Mouse (Mus musculus): ENCODE measurements at regions not wholly inside any gene's neighbourhood (a gene's known extent, or its start where the extent isn't known, plus 50 kb on each side); places are given as distances from the start of the nearest gene placed in this dataset.
"Not testable (repeated sequence)": the region's sequence is repeated elsewhere in the genome, so short reads cannot be mapped to it uniquely, and the experiment has no call there.

GRCm38 (mm10) chr10:117459651-117460365, 80.0 kb upstream of the Cpsf6 start:
- no peak for DNase-seq (ENCODE audit: low spot score)

GRCm38 (mm10) chr10:117459041-117459475, 79.2 kb upstream of the Cpsf6 start:
- DNase-seq (ENCODE audit: low spot score) = no peak

GRCm38 (mm10) chr10:117458271-117459040, 78.6 kb upstream of the Cpsf6 start:
- DNase-seq (ENCODE audit: low spot score) = no peak

GRCm38 (mm10) chr10:117457701-117457950, 77.8 kb upstream of the Cpsf6 start:
- DNase-seq (ENCODE audit: low spot score) = no peak

- DNase-seq (ENCODE audit: low spot score) = no peak
Measured at GRCm38 (mm10) chr10:117456904-117457700, 77.3 kb upstream of the Cpsf6 start.

- no peak for DNase-seq (ENCODE audit: low spot score)
Measured at GRCm38 (mm10) chr10:117456427-117456826, 76.6 kb upstream of the Cpsf6 start.

- DNase-seq (ENCODE audit: low spot score) = peak; percentile 49
Measured at GRCm38 (mm10) chr10:117455595-117456302, 75.9 kb upstream of the Cpsf6 start.

- DNase-seq (ENCODE audit: low spot score) = no peak
Measured at GRCm38 (mm10) chr10:117454711-117455591, 75.1 kb upstream of the Cpsf6 start.

GRCm38 (mm10) chr10:117454171-117454500, 74.3 kb upstream of the Cpsf6 start:
- DNase-seq (ENCODE audit: low spot score) = no peak

- DNase-seq (ENCODE audit: low spot score) = no peak
Measured at GRCm38 (mm10) chr10:117453406-117454170, 73.8 kb upstream of the Cpsf6 start.

GRCm38 (mm10) chr10:117452190-117452950, 72.6 kb upstream of the Cpsf6 start:
- peak; percentile 20 for DNase-seq (ENCODE audit: low spot score)

GRCm38 (mm10) chr10:117451396-117452185, 71.8 kb upstream of the Cpsf6 start:
- no peak for DNase-seq (ENCODE audit: low spot score)

- DNase-seq (ENCODE audit: low spot score) = no peak
Measured at GRCm38 (mm10) chr10:117450631-117451030, 70.8 kb upstream of the Cpsf6 start.

- no peak for DNase-seq (ENCODE audit: low spot score)
Measured at GRCm38 (mm10) chr10:117450240-117450569, 70.4 kb upstream of the Cpsf6 start.

GRCm38 (mm10) chr10:117449416-117450239, 69.8 kb upstream of the Cpsf6 start:
- DNase-seq (ENCODE audit: low spot score) = no peak

GRCm38 (mm10) chr10:117448783-117449182, 69.0 kb upstream of the Cpsf6 start:
- DNase-seq (ENCODE audit: low spot score) = not testable (repeated sequence)

- DNase-seq (ENCODE audit: low spot score) = no peak
Measured at GRCm38 (mm10) chr10:117447626-117448025, 67.8 kb upstream of the Cpsf6 start.

- DNase-seq (ENCODE audit: low spot score) = no peak
Measured at GRCm38 (mm10) chr10:117447206-117447605, 67.4 kb upstream of the Cpsf6 start.

Data from layer of hippocampus, adult 11-12 months (tissue).